Mouse (Mus musculus): Measurements from ENCODE around the gene Zmynd15. TPM values are rescaled to one million over a fixed set of nuclear protein-coding genes. Genes with fewer than 3 reads are reported as not detected.

Zmynd15 gene
- polyA plus RNA-seq, 1 experiment from 2014 or later = 0.63 TPM

DNA sequence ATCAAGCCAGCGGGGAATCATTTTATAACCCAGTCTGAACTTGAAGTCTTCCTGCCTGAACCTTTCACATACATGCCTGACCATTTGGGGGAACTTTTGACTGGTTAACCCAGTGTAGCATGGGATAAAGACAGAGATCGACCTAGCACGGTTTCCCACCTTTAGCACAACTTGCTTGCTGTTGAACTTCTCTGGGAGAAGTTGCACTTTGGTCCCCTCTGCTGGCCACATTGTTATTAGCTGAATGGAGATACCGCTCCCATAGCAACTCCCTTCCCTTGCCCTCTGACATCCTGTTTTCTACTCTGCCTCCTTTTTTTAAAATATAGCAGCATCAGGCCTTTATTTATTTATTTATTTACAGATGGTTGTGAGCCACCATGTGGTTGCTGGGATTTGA lies 47.2 kb downstream of the Zmynd15 start:
- 23% methylated on average over 4 of the region's 4 CpGs for WGBS

GRCm38 (mm10) chr11:70506962-70507515 lies 47.8 kb downstream of the Zmynd15 start:
- Histone ChIP-seq H3K4me1 (peaks cover 7% of the 10 kb centered on the region; the same call in 1 of the 2 replicates), H3K4me3 (replicated peaks) (no peak overlapping the region), H3K9me3 (replicated peaks) (no peaks in the 10 kb centered on the region), H3K9ac (no peak overlapping the region), H3K27ac (replicated peaks) (no peak overlapping the region), H3K4me2 (replicated peaks) (no peak overlapping the region), H3K36me3 (no peaks in the 10 kb centered on the region), H3K27me3 (no peaks in the 10 kb centered on the region)
- 66% methylated on average over 7 of the region's 7 CpGs for WGBS
- no peak for ATAC-seq (ENCODE audit: insufficient number of reproducible peaks, low FRiP score, low TSS enrichment, low read depth)

More for the DNA sequence above, 47.2 kb downstream of the Zmynd15 start:
- ATAC-seq (ENCODE audit: insufficient number of reproducible peaks, low FRiP score, low TSS enrichment, low read depth) = no peak
- no peak overlapping the region for H3K9ac ChIP-seq
- no peak overlapping the region for H3K4me3 ChIP-seq (replicated peaks)
- H3K27ac ChIP-seq (replicated peaks) = no peak overlapping the region
- no peaks in the 10 kb centered on the region for H3K36me3 ChIP-seq
- no peak overlapping the region for H3K4me2 ChIP-seq (replicated peaks)
- H3K27me3 ChIP-seq = no peaks in the 10 kb centered on the region
- peaks cover 7% of the 10 kb centered on the region; the same call in 1 of the 2 replicates for H3K4me1 ChIP-seq
- H3K9me3 ChIP-seq (replicated peaks) = no peaks in the 10 kb centered on the region

DNA sequence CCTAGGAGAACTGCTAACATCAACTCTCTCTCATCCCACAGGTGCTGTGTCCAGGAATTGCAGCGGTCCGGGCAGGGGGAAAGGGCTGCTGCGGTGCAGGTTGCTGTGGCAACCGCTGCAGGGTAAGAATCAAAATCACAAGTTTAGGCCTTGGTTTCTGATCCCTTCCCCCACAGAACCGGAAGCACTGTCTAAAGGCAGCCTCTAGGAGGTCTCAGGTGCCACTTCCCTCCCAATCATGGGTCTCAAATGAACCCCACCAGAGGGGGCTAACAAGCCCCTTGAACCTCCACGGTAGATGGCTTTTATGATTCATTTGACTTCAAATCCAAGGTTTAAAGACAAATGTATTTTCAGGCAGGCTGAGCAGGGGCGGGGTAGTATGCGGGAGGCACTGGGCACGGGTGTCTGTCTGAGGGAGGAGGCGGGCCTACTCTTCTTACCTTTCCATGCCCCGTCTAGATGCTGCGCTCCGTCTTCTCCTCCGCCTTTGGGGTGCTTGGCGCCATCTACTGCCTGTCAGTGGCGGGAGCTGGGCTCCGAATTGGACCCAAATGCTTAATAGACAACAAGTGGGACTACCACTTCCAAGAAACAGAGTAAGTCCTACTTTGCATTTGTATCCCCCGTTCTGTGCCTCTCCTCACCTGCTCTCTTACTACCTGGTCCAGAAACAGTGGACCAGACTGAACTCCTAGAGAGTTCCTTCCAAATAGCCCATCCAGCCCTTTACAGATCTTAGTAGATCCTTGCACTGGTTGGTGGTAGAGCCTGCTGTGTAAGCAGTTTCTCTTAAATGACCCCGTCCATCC lies 50.7 kb downstream of the Zmynd15 start:
- 9% methylated on average over 19 of the region's 19 CpGs for WGBS
- H3K9ac ChIP-seq = no peak overlapping the region

DNA sequence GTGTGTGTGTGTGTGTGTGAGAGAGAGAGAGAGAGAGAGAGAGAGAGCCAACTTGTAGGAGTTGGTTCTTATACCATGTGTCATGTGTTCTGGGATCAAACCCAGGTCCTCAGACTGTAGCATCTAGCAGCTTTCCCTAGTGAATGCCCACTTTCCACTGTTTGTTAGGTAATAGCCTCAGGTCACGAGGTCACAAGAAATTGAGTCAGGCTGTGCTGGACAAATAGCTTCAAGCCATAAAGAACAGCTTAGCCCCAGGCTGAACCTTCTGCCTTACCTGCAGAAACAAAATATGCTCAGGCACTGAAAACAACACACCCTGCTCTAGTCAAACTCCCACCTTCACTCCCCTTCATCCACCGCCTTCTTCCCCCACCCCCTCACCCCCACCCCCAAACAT lies 52.0 kb downstream of the Zmynd15 start:
- H3K9ac ChIP-seq = no peak overlapping the region
- no peak overlapping the region for H3K4me3 ChIP-seq (replicated peaks)
- no peak overlapping the region for H3K4me2 ChIP-seq (replicated peaks)
- peaks cover 7% of the 10 kb centered on the region; the same call in 1 of the 2 replicates for H3K4me1 ChIP-seq
- H3K27ac ChIP-seq (replicated peaks) = no peak overlapping the region
- peaks cover 6% of the 10 kb centered on the region; the same call in 1 of the 2 replicates for H3K27me3 ChIP-seq
- no peaks in the 10 kb centered on the region for H3K9me3 ChIP-seq (replicated peaks)
- ATAC-seq (ENCODE audit: insufficient number of reproducible peaks, low FRiP score, low TSS enrichment, low read depth) = no peak
- 58% methylated on average over 2 of the region's 2 CpGs for WGBS
- no peaks in the 10 kb centered on the region for H3K36me3 ChIP-seq

More for the DNA sequence above, 50.7 kb downstream of the Zmynd15 start:
- Histone ChIP-seq H3K4me1 (peaks cover 7% of the 10 kb centered on the region; the same call in 1 of the 2 replicates), H3K36me3 (no peaks in the 10 kb centered on the region), H3K27me3 (peaks cover 6% of the 10 kb centered on the region; the same call in 1 of the 2 replicates), H3K4me2 (replicated peaks) (peak overlapping the region; percentile 32), H3K9me3 (replicated peaks) (no peaks in the 10 kb centered on the region), H3K27ac (replicated peaks) (no peak overlapping the region), H3K4me3 (replicated peaks) (no peak overlapping the region)
- no peak for ATAC-seq (ENCODE audit: insufficient number of reproducible peaks, low FRiP score, low TSS enrichment, low read depth)

DNA sequence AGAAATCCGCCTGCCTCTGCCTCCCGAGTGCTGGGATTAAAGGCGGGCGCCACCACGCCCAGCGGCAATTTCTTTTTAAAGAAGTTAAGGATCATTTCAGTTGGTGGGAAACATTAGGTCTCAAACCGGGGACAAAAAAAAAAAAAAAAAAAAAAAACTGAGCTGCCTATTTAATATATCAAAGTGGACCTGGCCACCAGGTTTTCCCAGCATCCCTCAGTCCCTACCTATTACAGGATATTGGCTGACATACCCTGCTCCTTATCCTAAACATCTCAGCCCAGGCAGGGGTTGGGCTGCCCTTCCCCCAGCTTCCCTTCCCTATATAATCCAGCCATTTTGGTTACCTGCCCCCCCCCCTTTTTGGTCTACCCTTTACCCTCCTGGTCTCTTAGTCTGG lies 52.6 kb downstream of the Zmynd15 start:
- WGBS = 86% methylated on average over 7 of the region's 7 CpGs

DNA sequence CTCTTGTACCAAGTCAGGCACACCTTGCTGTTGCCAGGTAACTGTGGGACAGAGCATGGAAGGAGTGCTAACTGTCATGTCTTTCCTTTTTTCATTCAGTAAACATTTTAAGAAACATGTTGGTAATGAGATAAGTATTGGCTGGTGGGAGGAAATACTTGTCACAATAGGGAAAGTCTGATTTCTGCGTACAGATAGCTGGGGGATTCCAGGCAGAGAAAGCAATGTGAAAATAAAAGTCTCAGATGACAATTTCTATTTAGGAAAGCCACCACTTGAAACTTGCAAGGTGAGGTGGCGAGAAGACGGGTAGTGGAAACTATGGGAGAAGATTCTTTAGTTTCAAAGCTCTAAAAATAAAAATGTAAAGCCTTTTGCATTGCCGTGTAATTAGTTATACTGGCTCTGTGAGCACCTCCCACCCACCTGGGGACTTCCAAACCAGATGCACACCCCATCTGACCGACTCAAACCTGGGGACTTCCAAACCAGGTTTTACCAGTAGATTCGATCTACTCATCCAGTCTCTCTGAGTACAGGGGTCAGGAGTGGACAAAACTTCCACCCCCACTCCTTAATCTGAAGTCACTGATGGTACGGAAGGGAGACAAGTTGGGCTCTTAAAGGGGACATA lies 53.6 kb downstream of the Zmynd15 start:
- H3K4me1 ChIP-seq = peaks cover 7% of the 10 kb centered on the region; the same call in 1 of the 2 replicates
- H3K27me3 ChIP-seq = peaks cover 6% of the 10 kb centered on the region; the same call in 1 of the 2 replicates
- H3K9me3 ChIP-seq (replicated peaks) = no peaks in the 10 kb centered on the region
- 59% methylated on average over 7 of the region's 7 CpGs for WGBS
- no peak overlapping the region for H3K27ac ChIP-seq (replicated peaks)
- H3K9ac ChIP-seq = no peak overlapping the region
- no peaks in the 10 kb centered on the region for H3K36me3 ChIP-seq
- H3K4me3 ChIP-seq (replicated peaks) = no peak overlapping the region
- ATAC-seq (ENCODE audit: insufficient number of reproducible peaks, low FRiP score, low TSS enrichment, low read depth) = no peak
- no peak overlapping the region for H3K4me2 ChIP-seq (replicated peaks)

More for the DNA sequence above, 52.6 kb downstream of the Zmynd15 start:
- Histone ChIP-seq H3K4me3 (replicated peaks) (no peak overlapping the region), H3K4me1 (peaks cover 7% of the 10 kb centered on the region; the same call in 1 of the 2 replicates), H3K27ac (replicated peaks) (no peak overlapping the region), H3K9me3 (replicated peaks) (no peaks in the 10 kb centered on the region), H3K9ac (no peak overlapping the region), H3K4me2 (replicated peaks) (no peak overlapping the region), H3K36me3 (no peaks in the 10 kb centered on the region), H3K27me3 (peaks cover 6% of the 10 kb centered on the region; the same call in 1 of the 2 replicates)
- no peak for ATAC-seq (ENCODE audit: insufficient number of reproducible peaks, low FRiP score, low TSS enrichment, low read depth)

- Histone ChIP-seq H3K27me3 (peaks cover 6% of the 10 kb centered on the region; the same call in 1 of the 2 replicates), H3K36me3 (no peaks in the 10 kb centered on the region), H3K9me3 (replicated peaks) (no peaks in the 10 kb centered on the region), H3K27ac (replicated peaks) (no peak overlapping the region), H3K4me1 (peaks cover 7% of the 10 kb centered on the region; the same call in 1 of the 2 replicates), H3K9ac (no peak overlapping the region), H3K4me2 (replicated peaks) (no peak overlapping the region), H3K4me3 (replicated peaks) (no peak overlapping the region)
- no peak for ATAC-seq (ENCODE audit: insufficient number of reproducible peaks, low FRiP score, low TSS enrichment, low read depth)
- 51% methylated on average over 11 of the region's 11 CpGs for WGBS
These were observed 54.3 kb downstream of the Zmynd15 start for GRCm38 (mm10) chr11:70513520-70513919.

DNA sequence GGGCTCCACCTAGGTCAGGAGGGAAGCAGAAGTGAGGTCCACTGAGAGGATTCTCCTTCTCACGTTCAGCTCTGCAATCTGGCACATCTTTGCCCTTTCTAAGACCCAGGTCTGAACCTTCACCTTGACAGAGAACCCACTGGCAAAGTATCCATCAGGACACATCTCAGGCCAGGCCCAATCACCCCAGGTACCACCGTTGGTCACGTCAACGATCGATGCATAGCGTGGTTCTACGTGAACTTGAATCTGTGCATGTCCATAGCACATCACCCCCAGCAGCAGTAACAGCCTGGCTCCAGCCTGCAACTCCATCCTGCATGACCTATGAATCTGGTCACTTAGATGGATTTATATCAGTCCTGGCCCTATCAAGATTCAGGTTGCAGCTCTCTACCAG lies 55.1 kb downstream of the Zmynd15 start, which contains the start of gene Vmo1:
Gene Vmo1, minus strand, starts transcription at position 329 of the 400 bp plus-strand sequence.
- no peak within 1 kb of the TSS for H3K4me3 ChIP-seq (replicated peaks)
- no peak within 1 kb of the TSS for H3K27ac ChIP-seq (replicated peaks)
- no peak within 1 kb of the TSS for H3K9ac ChIP-seq
- no peaks in the 10 kb centered on the region for H3K9me3 ChIP-seq (replicated peaks)
- H3K36me3 ChIP-seq = no peaks in the 10 kb centered on the region
- no peak for ATAC-seq (ENCODE audit: insufficient number of reproducible peaks, low FRiP score, low TSS enrichment, low read depth)
- H3K4me1 ChIP-seq = peaks cover 8% of the 10 kb centered on the region
- WGBS = 87% methylated on average over 7 of the region's 7 CpGs
- H3K27me3 ChIP-seq = peaks cover 6% of the 10 kb centered on the region; the same call in 1 of the 2 replicates
- H3K4me2 ChIP-seq (replicated peaks) = no peak within 1 kb of the TSS

Small RNAs within 50 kb of the gene (microRNA-seq; reads per million reads assigned to microRNA genes)
- not detected for gene Mir7115 (ENCODE audit: borderline number of aligned reads)

Other genes with a start within 250 kb of the Zmynd15 start
- gene Slc16a11, start 246.7 kb upstream of the Zmynd15 start, polyA plus RNA-seq (2015; fragmentation: Nextera tagmentation; extraction: Ambion mirVana) = 6.9 and 11.2 TPM in 2 replicates
- gene Slc16a13, start 238.4 kb upstream of the Zmynd15 start, polyA plus RNA-seq (2015; fragmentation: Nextera tagmentation; extraction: Ambion mirVana) = 10.3 and 13.2 TPM in 2 replicates
- 11.9 and 12.4 TPM in 2 replicates for gene Bcl6b, start 229.6 kb upstream of the Zmynd15 start, polyA plus RNA-seq (2015; fragmentation: Nextera tagmentation; extraction: Ambion mirVana)
- 157 and 177 TPM in 2 replicates for gene 0610010K14Rik, start 221.5 kb upstream of the Zmynd15 start, polyA plus RNA-seq (2015; fragmentation: Nextera tagmentation; extraction: Ambion mirVana)
- gene Gm21988, start 219.6 kb upstream of the Zmynd15 start, polyA plus RNA-seq (2015; fragmentation: Nextera tagmentation; extraction: Ambion mirVana) = 9.5 and 12.0 TPM in 2 replicates
- 231 and 240 TPM in 2 replicates for gene Rnasek, start 219.6 kb upstream of the Zmynd15 start, polyA plus RNA-seq (2015; fragmentation: Nextera tagmentation; extraction: Ambion mirVana)
- gene Alox12, start 204.1 kb upstream of the Zmynd15 start, polyA plus RNA-seq (2015; fragmentation: Nextera tagmentation; extraction: Ambion mirVana) = 15.4 and 17.6 TPM in 2 replicates
- gene Alox12e, start 136.8 kb upstream of the Zmynd15 start, polyA plus RNA-seq (2015; fragmentation: Nextera tagmentation; extraction: Ambion mirVana) = 5.9 and 6.9 TPM in 2 replicates
- 1.3 and 2.6 TPM in 2 replicates for gene Alox15, start 107.4 kb upstream of the Zmynd15 start, polyA plus RNA-seq (2015; fragmentation: Nextera tagmentation; extraction: Ambion mirVana)
- 33.6 and 35.0 TPM in 2 replicates for gene Pelp1, start 49.4 kb upstream of the Zmynd15 start, polyA plus RNA-seq (2015; fragmentation: Nextera tagmentation; extraction: Ambion mirVana)
- 26.1 and 28.8 TPM in 2 replicates for gene Arrb2, start 26.8 kb upstream of the Zmynd15 start, polyA plus RNA-seq (2015; fragmentation: Nextera tagmentation; extraction: Ambion mirVana)
- 37.0 and 42.9 TPM in 2 replicates for gene Med11, start 7.5 kb upstream of the Zmynd15 start, polyA plus RNA-seq (2015; fragmentation: Nextera tagmentation; extraction: Ambion mirVana)
- gene Cxcl16, start 551 bp downstream of the Zmynd15 start, polyA plus RNA-seq (2015; fragmentation: Nextera tagmentation; extraction: Ambion mirVana) = 4.1 and 4.5 TPM in 2 replicates
- 1.1 TPM in 1 of 2 replicates, not detected in the other for gene Tm4sf5, start 45.8 kb downstream of the Zmynd15 start, polyA plus RNA-seq (2015; fragmentation: Nextera tagmentation; extraction: Ambion mirVana)
- gene Vmo1, start 55.2 kb downstream of the Zmynd15 start, polyA plus RNA-seq (2015; fragmentation: Nextera tagmentation; extraction: Ambion mirVana) = 0.35 and 0.60 TPM in 2 replicates
- gene Gltpd2, start 59.8 kb downstream of the Zmynd15 start, polyA plus RNA-seq (2015; fragmentation: Nextera tagmentation; extraction: Ambion mirVana) = 0.44 and 0.59 TPM in 2 replicates
- gene Psmb6, start 65.9 kb downstream of the Zmynd15 start, polyA plus RNA-seq (2015; fragmentation: Nextera tagmentation; extraction: Ambion mirVana) = 727 and 733 TPM in 2 replicates
- gene Gm40193, start 73.5 kb downstream of the Zmynd15 start, polyA plus RNA-seq (2015; fragmentation: Nextera tagmentation; extraction: Ambion mirVana) = 1.1 and 3.3 TPM in 2 replicates
- gene Pld2, start 80.6 kb downstream of the Zmynd15 start, polyA plus RNA-seq (2015; fragmentation: Nextera tagmentation; extraction: Ambion mirVana) = 10.3 and 13.2 TPM in 2 replicates
- gene Mink1, start 103.4 kb downstream of the Zmynd15 start, polyA plus RNA-seq (2015; fragmentation: Nextera tagmentation; extraction: Ambion mirVana) = 16.7 and 20.3 TPM in 2 replicates
- gene 4930544D05Rik, start 156.4 kb downstream of the Zmynd15 start, polyA plus RNA-seq (2015; fragmentation: Nextera tagmentation; extraction: Ambion mirVana) = not detected in 2 replicates
- gene Chrne, start 159.8 kb downstream of the Zmynd15 start, polyA plus RNA-seq (2015; fragmentation: Nextera tagmentation; extraction: Ambion mirVana) = 0.49 and 0.65 TPM in 2 replicates
- gene Gp1ba, start 179.7 kb downstream of the Zmynd15 start, polyA plus RNA-seq (2015; fragmentation: Nextera tagmentation; extraction: Ambion mirVana) = 0.23 and 0.32 TPM in 2 replicates
- gene Rnf167, start 187.8 kb downstream of the Zmynd15 start, polyA plus RNA-seq (2015; fragmentation: Nextera tagmentation; extraction: Ambion mirVana) = 129 and 147 TPM in 2 replicates
- gene Slc25a11, start 188.0 kb downstream of the Zmynd15 start, polyA plus RNA-seq (2015; fragmentation: Nextera tagmentation; extraction: Ambion mirVana) = 171 and 176 TPM in 2 replicates
- 1,669 and 1,769 TPM in 2 replicates for gene Pfn1, start 195.2 kb downstream of the Zmynd15 start, polyA plus RNA-seq (2015; fragmentation: Nextera tagmentation; extraction: Ambion mirVana)
- gene Eno3, start 197.8 kb downstream of the Zmynd15 start, polyA plus RNA-seq (2015; fragmentation: Nextera tagmentation; extraction: Ambion mirVana) = 81.9 and 112 TPM in 2 replicates
- 155 and 164 TPM in 2 replicates for gene Spag7, start 210.0 kb downstream of the Zmynd15 start, polyA plus RNA-seq (2015; fragmentation: Nextera tagmentation; extraction: Ambion mirVana)
- gene Camta2, start 228.7 kb downstream of the Zmynd15 start, polyA plus RNA-seq (2015; fragmentation: Nextera tagmentation; extraction: Ambion mirVana) = 14.5 and 17.5 TPM in 2 replicates
- 1.2 and 1.6 TPM in 2 replicates for gene Inca1, start 240.7 kb downstream of the Zmynd15 start, polyA plus RNA-seq (2015; fragmentation: Nextera tagmentation; extraction: Ambion mirVana)
- 4.7 and 5.9 TPM in 2 replicates for gene Kif1c, start 241.1 kb downstream of the Zmynd15 start, polyA plus RNA-seq (2015; fragmentation: Nextera tagmentation; extraction: Ambion mirVana)